Mouse (Mus musculus) liver, embryonic 12.5 days (tissue): ENCODE results near the gene Heca. TPM values are rescaled to one million over a fixed set of nuclear protein-coding genes. Genes with fewer than 3 reads are reported as not detected.
A peak's percentile ranks its signal among the peaks of the same experiment; 100 is the strongest.
"Not testable (repeated sequence)": the region's sequence is repeated elsewhere in the genome, so short reads cannot be mapped to it uniquely, and the experiment has no call there.

Source experiments
- ATAC-seq: fragments of 200-750 bp; cut with Nextera tagmentation; 2 replicates; pipeline ENCODE4 v1.8.0; 2017; ENCODE audit warnings: moderate number of reproducible peaks, mild to moderate bottlenecking, moderate library complexity
- H3K27ac ChIP-seq: fragments of 300-500 bp; sonication (generic); 2 replicates; pipeline ENCODE4 v1.5.1; 2016; ENCODE audit warnings: mild to moderate bottlenecking
- H3K27me3 ChIP-seq: fragments of 300-500 bp; sonication (generic); replicated peaks from 2 replicates; pipeline ENCODE4 v1.6.1; 2016; ENCODE audit warnings: mild to moderate bottlenecking, moderate library complexity
- H3K36me3 ChIP-seq: fragments of 300-500 bp; sonication (generic); 2 replicates; pipeline ENCODE4 v1.6.1; 2016; ENCODE audit warnings: mild to moderate bottlenecking, moderate library complexity
- H3K4me1 ChIP-seq: fragments of 300-500 bp; sonication (generic); 2 replicates; pipeline ENCODE4 v1.6.1; 2016
- H3K4me2 ChIP-seq: fragments of 300-500 bp; sonication (generic); 2 replicates; pipeline ENCODE4 v1.6.1; 2016; ENCODE audit warnings: mild to moderate bottlenecking, moderate library complexity
- H3K4me3 ChIP-seq: fragments of 300-500 bp; sonication (generic); 2 replicates; pipeline ENCODE4 v1.5.1; 2016; ENCODE audit warnings: mild to moderate bottlenecking, moderate library complexity
- H3K9ac ChIP-seq: fragments of 300-500 bp; sonication (generic); 2 replicates; pipeline ENCODE4 v1.6.1; 2016; ENCODE audit warnings: mild to moderate bottlenecking, moderate library complexity
- H3K9me3 ChIP-seq: fragments of 300-500 bp; sonication (generic); replicated peaks from 2 replicates; pipeline ENCODE4 v1.6.1; 2016; ENCODE audit warnings: mild to moderate bottlenecking, moderate library complexity
- WGBS: fragments of 180-500 bp; shearing (Covaris S2); methylation state at CpG from one replicate; pipeline ENCODE4 v1.1.7; 2016; ENCODE audit not compliant: insufficient replicate concordance; 5-methylcytosine and 5-hydroxymethylcytosine counted together
- polyA plus RNA-seq: library from polyadenylated mRNA; unstranded; fragments of >200 nt; fragmentation: Nextera tagmentation; extraction: Ambion mirVana; gene quantifications from 2 replicates; pipeline ENCODE4 v1.2.1, GENCODE M21; 2016

Gene Heca
- polyA plus RNA-seq = 2.7 and 3.4 TPM in 2 replicates

GRCm38 (mm10) chr10:17947960-17948730 lies at the start of gene Heca:
Gene Heca, minus strand, starts transcription at chr10:17948067.
- Histone ChIP-seq H3K27ac (peak within 1 kb of the TSS; percentile 88), H3K9me3 (no peaks in the 10 kb centered on the region), H3K4me2 (peak within 1 kb of the TSS; percentile 86), H3K4me1 (peaks cover 26% of the 10 kb centered on the region), H3K9ac (peak within 1 kb of the TSS; percentile 86), H3K36me3 (no peaks in the 10 kb centered on the region), H3K4me3 (peak within 1 kb of the TSS; percentile 88), H3K27me3 (no peaks in the 10 kb centered on the region)
- 6% methylated on average over 47 of the region's 50 CpGs for WGBS
- ATAC-seq = peak; percentile 89

- H3K36me3 ChIP-seq = no peaks in the 10 kb centered on the region
- H3K9me3 ChIP-seq = no peaks in the 10 kb centered on the region
- ATAC-seq = no peak
- no peak overlapping the region for H3K27ac ChIP-seq
- 58% methylated on average over 4 of the region's 4 CpGs for WGBS
- H3K4me2 ChIP-seq = no peak overlapping the region
- H3K27me3 ChIP-seq = no peaks in the 10 kb centered on the region
- no peak overlapping the region for H3K4me3 ChIP-seq
- no peaks in the 10 kb centered on the region for H3K4me1 ChIP-seq
- no peak overlapping the region for H3K9ac ChIP-seq
Measured at GRCm38 (mm10) chr10:17990576-17990975, 42.7 kb upstream of the Heca start.

GRCm38 (mm10) chr10:17989136-17989535 lies 41.3 kb upstream of the Heca start:
- no peak overlapping the region for H3K9ac ChIP-seq
- H3K36me3 ChIP-seq = no peaks in the 10 kb centered on the region
- WGBS = 51% methylated on average over 6 of the region's 6 CpGs
- no peak overlapping the region for H3K27ac ChIP-seq
- H3K27me3 ChIP-seq = no peaks in the 10 kb centered on the region
- no peak for ATAC-seq
- H3K4me2 ChIP-seq = no peak overlapping the region
- H3K4me1 ChIP-seq = no peaks in the 10 kb centered on the region
- no peak overlapping the region for H3K4me3 ChIP-seq
- H3K9me3 ChIP-seq = no peaks in the 10 kb centered on the region

GRCm38 (mm10) chr10:17987823-17988423 lies 40.1 kb upstream of the Heca start:
- H3K36me3 ChIP-seq = no peaks in the 10 kb centered on the region
- no peak overlapping the region for H3K9ac ChIP-seq
- no peaks in the 10 kb centered on the region for H3K27me3 ChIP-seq
- WGBS = 64% methylated on average over 8 of the region's 8 CpGs
- H3K9me3 ChIP-seq = no peaks in the 10 kb centered on the region
- no peak overlapping the region for H3K4me2 ChIP-seq
- H3K4me1 ChIP-seq = no peaks in the 10 kb centered on the region
- no peak for ATAC-seq
- H3K27ac ChIP-seq = no peak overlapping the region
- no peak overlapping the region for H3K4me3 ChIP-seq

- 74% methylated on average over 2 of the region's 2 CpGs for WGBS
- no peaks in the 10 kb centered on the region for H3K36me3 ChIP-seq
- H3K4me1 ChIP-seq = no peaks in the 10 kb centered on the region
- no peak overlapping the region for H3K4me3 ChIP-seq
- H3K4me2 ChIP-seq = no peak overlapping the region
- no peaks in the 10 kb centered on the region for H3K27me3 ChIP-seq
- no peak overlapping the region for H3K9ac ChIP-seq
- H3K9me3 ChIP-seq = no peaks in the 10 kb centered on the region
- ATAC-seq = no peak
- H3K27ac ChIP-seq = no peak overlapping the region
Measured at GRCm38 (mm10) chr10:17983313-17983712, 35.4 kb upstream of the Heca start.

- no peak overlapping the region for H3K9ac ChIP-seq
- H3K36me3 ChIP-seq = no peaks in the 10 kb centered on the region
- H3K27ac ChIP-seq = no peak overlapping the region
- H3K9me3 ChIP-seq = no peaks in the 10 kb centered on the region
- ATAC-seq = no peak
- no peak overlapping the region for H3K4me3 ChIP-seq
- no peak overlapping the region for H3K4me2 ChIP-seq
- H3K4me1 ChIP-seq = no peaks in the 10 kb centered on the region
- 39% methylated on average over 4 of the region's 4 CpGs for WGBS
- H3K27me3 ChIP-seq = no peaks in the 10 kb centered on the region
Measured at GRCm38 (mm10) chr10:17966090-17966489, 18.2 kb upstream of the Heca start.

GRCm38 (mm10) chr10:17950761-17951160 lies 2.9 kb upstream of the Heca start:
- Histone ChIP-seq H3K4me3 (no peak overlapping the region), H3K9me3 (no peaks in the 10 kb centered on the region), H3K9ac (no peak overlapping the region), H3K4me2 (no peak overlapping the region), H3K27me3 (no peaks in the 10 kb centered on the region), H3K27ac (no peak overlapping the region), H3K36me3 (no peaks in the 10 kb centered on the region), H3K4me1 (peaks cover 8% of the 10 kb centered on the region)
- WGBS = 60% methylated on average over 5 of the region's 5 CpGs
- ATAC-seq = no peak

GRCm38 (mm10) chr10:17947175-17947906 lies 526 bp downstream of the Heca start:
- peak overlapping the region; percentile 88 for H3K27ac ChIP-seq
- 3% methylated on average over 99 of the region's 110 CpGs for WGBS
- no peaks in the 10 kb centered on the region for H3K27me3 ChIP-seq
- 0 out of 2 replicates have a peak, but pooled peaks cover 5% of the 10 kb centered on the region for H3K36me3 ChIP-seq
- H3K4me3 ChIP-seq = peak overlapping the region; percentile 88
- H3K4me1 ChIP-seq = peaks cover 26% of the 10 kb centered on the region
- no peaks in the 10 kb centered on the region for H3K9me3 ChIP-seq
- H3K9ac ChIP-seq = peak overlapping the region; percentile 86
- H3K4me2 ChIP-seq = peak overlapping the region; percentile 86
- peak; percentile 53 for ATAC-seq

- H3K4me2 ChIP-seq = peak overlapping the region; percentile 86
- peak overlapping the region; percentile 86 for H3K9ac ChIP-seq
- peak overlapping the region; percentile 88 for H3K4me3 ChIP-seq
- H3K36me3 ChIP-seq, ATAC-seq, H3K27me3 ChIP-seq, H3K9me3 ChIP-seq: not testable (repeated sequence)
- WGBS = 0% methylated on average over 4 of the region's 4 CpGs
- H3K4me1 ChIP-seq = peaks cover 26% of the 10 kb centered on the region
- peak overlapping the region; percentile 88 for H3K27ac ChIP-seq
Measured at GRCm38 (mm10) chr10:17946799-17947174, 1.1 kb downstream of the Heca start.

- 10% methylated on average over 3 of the region's 3 CpGs for WGBS
- H3K4me1 ChIP-seq = peaks cover 26% of the 10 kb centered on the region
- H3K27me3 ChIP-seq = no peaks in the 10 kb centered on the region
- H3K9ac ChIP-seq = peak overlapping the region; percentile 86
- H3K4me3 ChIP-seq = peak overlapping the region; percentile 88
- no peaks in the 10 kb centered on the region for H3K9me3 ChIP-seq
- 0 out of 2 replicates have a peak overlapping the region, but pooled peaks have one; percentile 36 for H3K27ac ChIP-seq
- ATAC-seq = peak; percentile 74
- peak overlapping the region; percentile 86 for H3K4me2 ChIP-seq
- peaks cover 9% of the 10 kb centered on the region for H3K36me3 ChIP-seq
Measured at GRCm38 (mm10) chr10:17946046-17946445, 1.8 kb downstream of the Heca start.

- H3K4me3 ChIP-seq = no peak overlapping the region
- no peak for ATAC-seq
- H3K4me1 ChIP-seq = peaks cover 15% of the 10 kb centered on the region
- H3K36me3 ChIP-seq = 0 out of 2 replicates have a peak, but pooled peaks cover 2% of the 10 kb centered on the region
- no peak overlapping the region for H3K27ac ChIP-seq
- 57% methylated on average over 2 of the region's 2 CpGs for WGBS
- no peaks in the 10 kb centered on the region for H3K27me3 ChIP-seq
- H3K4me2 ChIP-seq = no peak overlapping the region
- H3K9ac ChIP-seq = no peak overlapping the region
- no peaks in the 10 kb centered on the region for H3K9me3 ChIP-seq
Measured at GRCm38 (mm10) chr10:17933622-17934021, 14.2 kb downstream of the Heca start.

GRCm38 (mm10) chr10:17932131-17932530 lies 15.7 kb downstream of the Heca start:
- no peak for ATAC-seq
- WGBS = 59% methylated on average over 3 of the region's 3 CpGs
- H3K27ac ChIP-seq = no peak overlapping the region

More at GRCm38 (mm10) chr10:17932131-17932530, 15.7 kb downstream of the Heca start:
- Histone ChIP-seq H3K4me2 (no peak overlapping the region), H3K9me3 (no peaks in the 10 kb centered on the region), H3K9ac (no peak overlapping the region), H3K36me3 (0 out of 2 replicates have a peak, but pooled peaks cover 2% of the 10 kb centered on the region), H3K4me1 (peaks cover 15% of the 10 kb centered on the region), H3K4me3 (no peak overlapping the region), H3K27me3 (no peaks in the 10 kb centered on the region)
